Mouse (Mus musculus) adipocyte (in vitro differentiated cells): ENCODE measurements at regions not wholly inside any gene's neighbourhood (a gene's known extent, or its start where the extent isn't known, plus 50 kb on each side); places are given as distances from the start of the nearest gene placed in this dataset.

Source experiments
- DNase-seq: peaks from one replicate; pipeline ENCODE4 v3.0.0-alpha.2; 2016; ENCODE audit warnings: low spot score

DNA sequence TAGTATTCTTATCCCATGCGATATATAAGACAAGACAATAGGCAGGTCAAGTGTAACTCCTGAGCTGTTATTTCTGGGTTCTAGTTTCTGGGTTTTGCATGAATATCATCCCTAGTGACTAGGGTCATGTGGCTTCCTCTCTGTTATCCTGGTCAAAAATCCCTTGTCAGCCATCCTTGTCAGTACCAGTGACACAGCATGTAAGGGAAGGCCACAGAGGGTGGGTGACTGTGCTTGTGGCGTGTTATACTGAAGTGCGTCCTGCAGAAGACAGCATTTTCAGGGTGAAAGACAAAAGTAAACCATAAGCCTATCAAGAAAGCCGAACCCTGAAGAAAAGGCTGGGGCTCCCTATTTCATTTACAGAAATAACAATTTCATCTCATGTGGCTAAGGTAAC, 50.7 kb upstream of the Echdc3 start:
- no peak for DNase-seq

DNA sequence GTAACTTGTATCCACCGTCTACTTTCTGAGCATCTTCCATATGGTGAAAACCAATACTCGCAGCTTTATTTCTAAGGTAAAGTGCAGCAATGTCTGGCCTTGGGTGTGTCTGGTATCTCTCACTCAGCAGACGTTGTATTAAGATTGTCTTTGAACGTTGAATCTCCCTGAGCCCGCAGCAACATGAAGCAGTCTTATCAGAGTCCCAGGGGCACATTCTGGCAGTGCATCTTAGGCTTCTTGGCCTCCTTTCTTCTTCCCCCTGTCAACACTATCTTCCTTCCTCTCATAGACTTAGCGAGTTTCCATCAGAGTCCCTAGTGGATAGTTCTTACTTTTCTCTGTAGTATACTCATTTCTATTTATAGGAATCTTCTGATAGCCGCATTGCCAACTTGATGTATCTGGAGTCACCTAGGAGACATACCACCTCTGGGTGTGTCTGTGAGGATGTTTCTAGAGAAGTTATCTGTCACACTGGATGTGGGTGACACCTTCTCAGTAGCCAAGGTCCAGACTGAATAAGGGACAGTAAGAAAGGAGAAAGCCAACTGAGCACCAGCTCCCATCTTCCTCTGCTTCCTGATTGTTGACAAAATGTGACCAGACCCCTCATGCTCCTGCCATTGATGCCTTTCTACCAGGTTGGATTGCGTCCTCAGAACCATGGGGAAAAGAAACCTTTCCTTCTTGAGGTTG, 51.4 kb upstream of the Echdc3 start:
- no peak for DNase-seq

DNA sequence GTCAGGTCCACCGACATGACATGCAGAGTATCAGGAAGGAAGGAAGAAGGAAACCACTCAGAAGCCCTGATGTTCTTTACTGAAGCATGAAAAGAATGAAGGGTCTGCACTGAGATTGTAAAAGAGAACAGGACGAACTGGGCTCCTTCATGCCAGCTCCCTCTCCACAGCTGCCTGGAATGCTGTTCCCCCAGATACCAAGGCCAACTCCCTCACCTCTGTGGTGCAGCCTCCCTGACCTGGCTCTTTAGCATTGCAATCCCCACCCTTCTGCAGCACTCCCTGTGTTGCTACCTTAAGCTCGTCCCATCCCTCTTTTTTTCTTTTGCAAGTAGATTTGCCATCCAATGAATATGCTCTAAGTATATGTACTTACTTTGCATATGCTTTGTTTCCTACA, 52.3 kb upstream of the Echdc3 start:
- DNase-seq: no peak

GRCm38 (mm10) chr2:6267066-6267465, 54.2 kb upstream of the Echdc3 start:
- DNase-seq: no peak

- DNase-seq: peak; percentile 43
Measured at GRCm38 (mm10) chr2:6267537-6267936, 54.7 kb upstream of the Echdc3 start.

DNA sequence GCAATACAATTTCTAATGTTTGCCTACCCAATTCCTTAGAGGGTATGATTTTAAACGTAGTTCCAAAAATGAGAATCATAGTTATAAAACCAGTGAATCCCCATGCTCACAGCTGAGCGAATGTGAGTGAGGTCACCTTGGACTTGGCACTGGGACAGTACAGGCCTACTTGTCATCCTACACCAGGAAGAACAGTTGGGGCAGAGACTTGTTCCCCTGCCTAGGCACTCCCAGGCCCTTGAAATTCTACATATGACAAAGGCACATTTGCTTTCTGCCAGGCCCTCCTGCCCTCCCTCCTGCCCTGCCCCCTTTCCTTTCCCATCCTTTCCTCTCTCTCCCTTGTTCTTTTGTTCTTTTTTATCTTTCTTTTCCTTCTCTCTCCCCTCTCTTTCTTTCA, 50.0 kb upstream of the Usp6nl start:
- DNase-seq: no peak
